Comparison of ENCODE assay signal across 8 mouse cellular contexts in the genomic region with DNA sequence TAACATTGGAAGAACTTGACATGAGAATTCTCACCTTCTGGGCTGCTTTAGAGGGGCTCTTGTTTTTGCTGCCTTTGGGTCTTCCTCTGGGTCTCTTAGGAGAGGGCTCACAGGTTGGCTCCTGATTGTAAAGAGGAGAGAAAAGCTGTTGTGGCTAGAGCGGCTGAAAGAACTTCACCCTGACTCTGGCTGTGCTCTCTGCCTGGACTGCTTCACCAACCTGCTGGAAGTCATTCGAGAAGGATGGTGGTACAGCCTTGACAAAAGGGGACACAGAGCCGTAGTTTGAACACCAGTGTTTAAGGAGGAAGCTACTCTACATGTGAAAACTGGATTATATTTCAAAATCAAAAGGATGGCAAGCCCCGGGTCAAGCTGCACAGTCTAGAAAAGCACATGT. TPM values are rescaled to one million over a fixed set of nuclear protein-coding genes. Genes with fewer than 3 reads are reported as not detected.
DNase-seq lines count a peak whose midpoint lies in the region; ATAC-seq and TF ChIP-seq lines count a peak whose summit lies in the region.
"Had no signal": no experiment of that assay in that cellular context is flagged by ENCODE, and none has a peak within 500 bp of the region (broad histone marks: within the 10 kb centered on the region; RNA-seq: fewer than 3 reads in every experiment).

No protein-coding gene starts in this region.

- no peak overlapping the region for H3K27ac ChIP-seq in heart, embryonic 15.5 days
- no peak overlapping the region for H3K27ac ChIP-seq in heart, adult 2 months
- H3K27ac ChIP-seq in embryonic facial prominence, embryonic 12.5 days, result peak overlapping the region; percentile 54
- H3K27ac ChIP-seq in limb, embryonic 13.5 days, result 0 out of 2 replicates have a peak overlapping the region, but pooled peaks have one; percentile 52

- H3K4me2 ChIP-seq in heart, embryonic 15.5 days, result peak overlapping the region; percentile 2; the same call in 1 of the 2 replicates
- peak overlapping the region; percentile 87 for H3K4me2 ChIP-seq in embryonic facial prominence, embryonic 12.5 days (replicated peaks)
- peak overlapping the region; percentile 90 for H3K4me2 ChIP-seq in limb, embryonic 13.5 days (replicated peaks)

- no peak for TF ChIP-seq EP300 in heart, adult 2 months (IDR thresholded peaks at IDR 0.05; ENCODE audit: insufficient read depth, low read depth, low read length)

- no peak overlapping the region for H3K9ac ChIP-seq in heart, embryonic 15.5 days
- no peak overlapping the region for H3K9ac ChIP-seq in heart, adult 2 months (ENCODE audit: low read depth, low read length)
- peak overlapping the region; percentile 50 for H3K9ac ChIP-seq in embryonic facial prominence, embryonic 12.5 days
- peak overlapping the region; percentile 100 for H3K9ac ChIP-seq in limb, embryonic 13.5 days

- TF ChIP-seq CTCF in heart, adult 2 months (IDR thresholded peaks at IDR 0.05), result no peak
- no peak for TF ChIP-seq CTCF in C2C12 (IDR thresholded peaks at IDR 0.05; ENCODE audit: control insufficient read depth, insufficient read depth, insufficient read length)

- H3K36me3 ChIP-seq in heart, embryonic 15.5 days, result no peaks in the 10 kb centered on the region
- H3K36me3 ChIP-seq in heart, adult 2 months (ENCODE audit: control insufficient read depth, insufficient read depth, low read length), result no peaks in the 10 kb centered on the region
- H3K36me3 ChIP-seq in C2C12 (ENCODE audit: control insufficient read depth, insufficient read depth), result peaks cover 61% of the 10 kb centered on the region
- peaks cover 14% of the 10 kb centered on the region for H3K36me3 ChIP-seq in embryonic facial prominence, embryonic 12.5 days
- peaks cover 27% of the 10 kb centered on the region for H3K36me3 ChIP-seq in limb, embryonic 13.5 days

- TF ChIP-seq POLR2A in heart, adult 2 months (IDR thresholded peaks at IDR 0.05; ENCODE audit: insufficient read depth, low read depth, low read length), result no peak

- H3K4me3 ChIP-seq in heart, embryonic 15.5 days, result no peak overlapping the region
- no peak overlapping the region for H3K4me3 ChIP-seq in heart, adult 2 months
- H3K4me3 ChIP-seq in C2C12 (ENCODE audit: insufficient read depth, poor library complexity, severe bottlenecking), result peak overlapping the region; percentile 92
- H3K4me3 ChIP-seq in embryonic facial prominence, embryonic 12.5 days, result peak overlapping the region; percentile 94
- H3K4me3 ChIP-seq in limb, embryonic 13.5 days, result peak overlapping the region; percentile 94

- 46% methylated on average over 4 of the region's 4 CpGs for WGBS in heart, embryonic 15.5 days
- WGBS in heart, adult 2 months, result 77% methylated on average over 4 of the region's 4 CpGs
- WGBS in embryonic facial prominence, embryonic 12.5 days, result 17% methylated on average over 4 of the region's 4 CpGs
- 14% methylated on average over 4 of the region's 4 CpGs for WGBS in limb, embryonic 13.5 days

- no peaks in the 10 kb centered on the region for H3K79me2 ChIP-seq in heart, adult 2 months (replicated peaks; ENCODE audit: control insufficient read depth, insufficient read depth, low read length)
- peaks cover 92% of the 10 kb centered on the region for H3K79me2 ChIP-seq in C2C12 (ENCODE audit: control insufficient read depth, insufficient read depth)

- H3ac ChIP-seq in C2C12 (ENCODE audit: control insufficient read depth, insufficient read length, low read depth), result peak overlapping the region; percentile 76

- H3K79me3 ChIP-seq in C2C12 (ENCODE audit: low read depth), result peaks cover 72% of the 10 kb centered on the region

- DNase-seq in heart, adult 2 months, result no peak
- no peak for DNase-seq in ovary, postnatal 14 days (ENCODE audit: low spot score)
- DNase-seq in left cerebral cortex, adult 8-10 months (ENCODE audit: low spot score in 2 of 2), result no peak
- DNase-seq: heart, adult 18-20 months had no signal

- H3K27me3 ChIP-seq in heart, embryonic 15.5 days, result no peaks in the 10 kb centered on the region
- H3K27me3 ChIP-seq in heart, adult 2 months (ENCODE audit: control insufficient read depth, insufficient read depth, low read length), result peaks cover 27% of the 10 kb centered on the region
- no peaks in the 10 kb centered on the region for H3K27me3 ChIP-seq in C2C12 (ENCODE audit: control insufficient read depth, insufficient read depth, insufficient read length)
- H3K27me3 ChIP-seq in embryonic facial prominence, embryonic 12.5 days, result no peaks in the 10 kb centered on the region
- no peaks in the 10 kb centered on the region for H3K27me3 ChIP-seq in limb, embryonic 13.5 days

- H3K9me3 ChIP-seq in heart, embryonic 15.5 days (replicated peaks), result no peaks in the 10 kb centered on the region
- no peaks in the 10 kb centered on the region for H3K9me3 ChIP-seq in embryonic facial prominence, embryonic 12.5 days
- no peaks in the 10 kb centered on the region for H3K9me3 ChIP-seq in limb, embryonic 13.5 days

- intact Hi-C loops in heart, adult 2 months (cut with DNase I), result loop anchor here (5.0 kb wide), 1 partner anchor 51 kb away; no protein-coding TSS in a partner anchor

- H3K4me1 ChIP-seq in heart, embryonic 15.5 days (replicated peaks), result peaks cover 18% of the 10 kb centered on the region
- H3K4me1 ChIP-seq in heart, adult 2 months (ENCODE audit: control insufficient read depth, insufficient read depth, low read length), result 0 out of 2 replicates have a peak, but pooled peaks cover 2% of the 10 kb centered on the region
- H3K4me1 ChIP-seq in embryonic facial prominence, embryonic 12.5 days, result peaks cover 13% of the 10 kb centered on the region
- H3K4me1 ChIP-seq in limb, embryonic 13.5 days, result peaks cover 18% of the 10 kb centered on the region; the same call in 1 of the 2 replicates

- ATAC-seq in heart, embryonic 15.5 days (replicated peaks; ENCODE audit: insufficient number of reproducible peaks, insufficient read depth, low FRiP score, low read depth), result no peak
- no peak for ATAC-seq in embryonic facial prominence, embryonic 12.5 days (ENCODE audit: insufficient number of reproducible peaks, insufficient read depth, low FRiP score, low TSS enrichment)
- ATAC-seq in limb, embryonic 13.5 days (ENCODE audit: low FRiP score, low read depth), result no peak

TF ChIP-seq in C2C12, 6 proteins besides CTCF, POLR2A, EP300 and RAD21:
- TF ChIP-seq CEBPB (IDR thresholded peaks at IDR 0.05; ENCODE audit: low read depth) (no peak), USF1 (IDR thresholded peaks at IDR 0.05; ENCODE audit: low read depth) (no peak), MYOD1 (IDR thresholded peaks at IDR 0.05; ENCODE audit: control insufficient read depth, insufficient read length, low read depth) (no peak), MAX (IDR thresholded peaks at IDR 0.05) (no peak), MYOG (IDR thresholded peaks at IDR 0.05; ENCODE audit: control insufficient read depth, extremely low read depth, insufficient read length) (no peak), FOSL1 (IDR thresholded peaks at IDR 0.05; ENCODE audit: insufficient read depth, low read length, poor library complexity, severe bottlenecking) (no peak)

RNA-seq across cellular contexts. Expression of gene Hmga2, which starts 3.1 kb away (rescaled TPM):
- 2.8 and 3.3 TPM in 2 replicates for polyA plus RNA-seq in heart, embryonic 15.5 days (2015; fragmentation: Nextera tagmentation; extraction: Ambion mirVana)
- total RNA-seq in heart, adult 2 months (2021), result not detected
- not detected in 2 replicates for polyA plus RNA-seq in heart, adult 2 months (2012; rRNA removed)
- 59.9 TPM for polyA plus RNA-seq in C2C12 (2012; fragmentation: generic; extraction: Trizol)
- polyA plus RNA-seq in embryonic facial prominence, embryonic 12.5 days (2016; fragmentation: Nextera tagmentation; extraction: Ambion mirVana), result 89.2 and 100 TPM in 2 replicates
- 88.7 and 108 TPM in 2 replicates for polyA plus RNA-seq in limb, embryonic 13.5 days (2015; fragmentation: Nextera tagmentation; extraction: Ambion mirVana)
- total RNA-seq in left cerebral cortex, adult 8-10 months (2022), result under 1 TPM; 0.19 to 0.38 (median 0.23) TPM
- total RNA-seq: heart, adult 18-20 months had no signal

Comparison
In these comparisons a context has a peak if more than half of its experiments do, and no peak if none do; other contexts are left out.
1. H3K27ac ChIP-seq: peak in embryonic facial prominence, embryonic 12.5 days (single experiment) and limb, embryonic 13.5 days (single experiment); none in heart, embryonic 15.5 days (single experiment) and heart, adult 2 months (single experiment).
2. H3K4me2 ChIP-seq: peak in every context shown above with its lines; median percentile 90 in limb, embryonic 13.5 days; 87 in embryonic facial prominence, embryonic 12.5 days; 2 in heart, embryonic 15.5 days.
3. H3K4me3 ChIP-seq: peak in C2C12 (single experiment), embryonic facial prominence, embryonic 12.5 days (single experiment) and limb, embryonic 13.5 days (single experiment); none in heart, embryonic 15.5 days (single experiment) and heart, adult 2 months (single experiment).
4. H3K9ac ChIP-seq: peak in embryonic facial prominence, embryonic 12.5 days (single experiment) and limb, embryonic 13.5 days (single experiment); none in heart, embryonic 15.5 days (single experiment) and heart, adult 2 months (single experiment).
5. RNA of gene Hmga2, which starts 3.1 kb away (polyA plus RNA-seq): 89.2 to 100 TPM in embryonic facial prominence, embryonic 12.5 days, 88.7 to 108 TPM in limb, embryonic 13.5 days and 59.9 TPM in C2C12 (single experiment); 2.8 to 3.3 TPM in heart, embryonic 15.5 days and not detected in heart, adult 2 months; every median in the first group is over 10 times any median in the second.